Mouse (Mus musculus) embryonic facial prominence, embryonic 10.5 days (tissue): ENCODE results near the gene Inf2. TPM values are rescaled to one million over a fixed set of nuclear protein-coding genes. Genes with fewer than 3 reads are reported as not detected.

Source experiments
- DNase-seq: peaks from one replicate; pipeline ENCODE4 v3.0.0-alpha.2; 2017; ENCODE audit warnings: low spot score
- H3K27ac ChIP-seq: fragments of 300-500 bp; sonication (generic); replicated peaks from 2 replicates; pipeline ENCODE4 v1.5.1; 2016; ENCODE audit warnings: mild to moderate bottlenecking
- H3K27me3 ChIP-seq: fragments of 300-500 bp; sonication (generic); replicated peaks from 2 replicates; pipeline ENCODE4 v1.6.1; 2016; ENCODE audit warnings: low read depth, mild to moderate bottlenecking; ENCODE audit not compliant: poor library complexity, severe bottlenecking
- H3K36me3 ChIP-seq: fragments of 300-500 bp; sonication (generic); replicated peaks from 2 replicates; pipeline ENCODE4 v1.6.1; 2016; ENCODE audit warnings: mild to moderate bottlenecking, moderate library complexity
- H3K4me1 ChIP-seq: fragments of 300-500 bp; sonication (generic); 2 replicates; pipeline ENCODE4 v1.6.1; 2016
- H3K4me3 ChIP-seq: fragments of 300-500 bp; sonication (generic); 2 replicates; pipeline ENCODE4 v1.5.1; 2016; ENCODE audit warnings: mild to moderate bottlenecking, moderate library complexity
- H3K9me3 ChIP-seq: fragments of 300-500 bp; sonication (generic); 2 replicates; pipeline ENCODE4 v1.6.1; 2016; ENCODE audit warnings: mild to moderate bottlenecking
- WGBS: fragments of 180-500 bp; shearing (Covaris S2); methylation state at CpG from one replicate; pipeline ENCODE4 v1.1.7; 2016; 5-methylcytosine and 5-hydroxymethylcytosine counted together
- polyA plus RNA-seq: library from polyadenylated mRNA; unstranded; fragments of >200 nt; fragmentation: Nextera tagmentation; extraction: Ambion mirVana; gene quantifications from 2 replicates; pipeline ENCODE4 v1.2.1, GENCODE M21; 2016

The Inf2 gene
- polyA plus RNA-seq, 1 experiment from 2014 or later, result 1.5 TPM

- H3K4me1 ChIP-seq, result peaks cover 4% of the 10 kb centered on the region; the same call in 1 of the 2 replicates
- H3K9me3 ChIP-seq, result no peaks in the 10 kb centered on the region
- no peak overlapping the region for H3K4me3 ChIP-seq
- no peaks in the 10 kb centered on the region for H3K36me3 ChIP-seq
- H3K27me3 ChIP-seq, result no peaks in the 10 kb centered on the region
- DNase-seq, result no peak
- 90% methylated on average over 10 of the region's 10 CpGs for WGBS
- H3K27ac ChIP-seq, result no peak overlapping the region
These were observed 50.9 kb downstream of the Inf2 start for GRCm38 (mm10) chr12:112639526-112639925.

GRCm38 (mm10) chr12:112643126-112643525, 54.5 kb downstream of the Inf2 start:
- Histone ChIP-seq H3K9me3 (no peaks in the 10 kb centered on the region), H3K36me3 (peaks cover 15% of the 10 kb centered on the region), H3K27me3 (no peaks in the 10 kb centered on the region), H3K4me3 (no peak overlapping the region), H3K4me1 (peaks cover 21% of the 10 kb centered on the region), H3K27ac (no peak overlapping the region)
- WGBS, result 91% methylated on average over 6 of the region's 6 CpGs
- no peak for DNase-seq

GRCm38 (mm10) chr12:112644180-112644854, 55.7 kb downstream of the Inf2 start, which contains the start of gene Siva1:
TSS of gene Siva1 (plus strand) at chr12:112644679.
- Histone ChIP-seq H3K9me3 (no peaks in the 10 kb centered on the region), H3K36me3 (peaks cover 27% of the 10 kb centered on the region), H3K27me3 (no peaks in the 10 kb centered on the region), H3K4me1 (peaks cover 21% of the 10 kb centered on the region), H3K27ac (peak within 1 kb of the TSS; percentile 91), H3K4me3 (peak within 1 kb of the TSS; percentile 90)
- 3% methylated on average over 46 of the region's 46 CpGs for WGBS
- DNase-seq, result peak; percentile 100

- no peaks in the 10 kb centered on the region for H3K27me3 ChIP-seq
- under 1% methylated on average over 75 of the region's 75 CpGs for WGBS
- H3K9me3 ChIP-seq, result no peaks in the 10 kb centered on the region
- no peak for DNase-seq
- peaks cover 33% of the 10 kb centered on the region for H3K36me3 ChIP-seq
- H3K4me3 ChIP-seq, result peak overlapping the region; percentile 90
- H3K4me1 ChIP-seq, result peaks cover 21% of the 10 kb centered on the region
- H3K27ac ChIP-seq, result peak overlapping the region; percentile 91
These were observed 56.4 kb downstream of the Inf2 start for GRCm38 (mm10) chr12:112644855-112645506.

GRCm38 (mm10) chr12:112646139-112646538, 57.6 kb downstream of the Inf2 start:
- WGBS, result 60% methylated on average over 6 of the region's 6 CpGs
- Histone ChIP-seq H3K27me3 (no peaks in the 10 kb centered on the region), H3K9me3 (no peaks in the 10 kb centered on the region), H3K4me3 (peak overlapping the region; percentile 90), H3K36me3 (peaks cover 45% of the 10 kb centered on the region), H3K4me1 (peaks cover 21% of the 10 kb centered on the region), H3K27ac (peak overlapping the region; percentile 24; the same call in 1 of the 2 replicates)
- DNase-seq, result no peak

GRCm38 (mm10) chr12:112648081-112648480, 59.5 kb downstream of the Inf2 start:
- peaks cover 64% of the 10 kb centered on the region for H3K36me3 ChIP-seq

GRCm38 (mm10) chr12:112651778-112652439, 63.3 kb downstream of the Inf2 start:
- no peaks in the 10 kb centered on the region for H3K27me3 ChIP-seq
- no peaks in the 10 kb centered on the region for H3K9me3 ChIP-seq
- H3K36me3 ChIP-seq, result peaks cover 100% of the 10 kb centered on the region
- 0 out of 2 replicates have a peak, but pooled peaks cover 6% of the 10 kb centered on the region for H3K4me1 ChIP-seq
- DNase-seq, result no peak
- H3K27ac ChIP-seq, result no peak overlapping the region
- H3K4me3 ChIP-seq, result no peak overlapping the region
- 82% methylated on average over 5 of the region's 5 CpGs for WGBS

More at GRCm38 (mm10) chr12:112648081-112648480, 59.5 kb downstream of the Inf2 start:
- WGBS, result 94% methylated on average over 5 of the region's 5 CpGs
- DNase-seq, result no peak
- Histone ChIP-seq H3K27me3 (no peaks in the 10 kb centered on the region), H3K4me1 (peaks cover 21% of the 10 kb centered on the region), H3K9me3 (no peaks in the 10 kb centered on the region), H3K4me3 (no peak overlapping the region), H3K27ac (no peak overlapping the region)

GRCm38 (mm10) chr12:112653157-112653824, 64.7 kb downstream of the Inf2 start:
- WGBS, result 62% methylated on average over 7 of the region's 7 CpGs
- Histone ChIP-seq H3K9me3 (no peaks in the 10 kb centered on the region), H3K4me1 (0 out of 2 replicates have a peak, but pooled peaks cover 6% of the 10 kb centered on the region), H3K36me3 (peaks cover 100% of the 10 kb centered on the region), H3K27ac (no peak overlapping the region), H3K27me3 (no peaks in the 10 kb centered on the region), H3K4me3 (no peak overlapping the region)
- DNase-seq, result peak; percentile 80

GRCm38 (mm10) chr12:112654076-112654475, 65.5 kb downstream of the Inf2 start:
- Histone ChIP-seq H3K36me3 (peaks cover 100% of the 10 kb centered on the region), H3K9me3 (no peaks in the 10 kb centered on the region), H3K4me1 (0 out of 2 replicates have a peak, but pooled peaks cover 6% of the 10 kb centered on the region), H3K27me3 (no peaks in the 10 kb centered on the region), H3K4me3 (no peak overlapping the region), H3K27ac (no peak overlapping the region)
- 92% methylated on average over 5 of the region's 5 CpGs for WGBS
- DNase-seq, result no peak

GRCm38 (mm10) chr12:112658619-112659018, 70.0 kb downstream of the Inf2 start:
- Histone ChIP-seq H3K4me1 (peaks cover 37% of the 10 kb centered on the region), H3K9me3 (no peaks in the 10 kb centered on the region), H3K27me3 (no peaks in the 10 kb centered on the region), H3K4me3 (no peak overlapping the region), H3K36me3 (peaks cover 100% of the 10 kb centered on the region), H3K27ac (no peak overlapping the region)
- DNase-seq, result no peak
- WGBS, result 95% methylated on average over 7 of the region's 7 CpGs

- Histone ChIP-seq H3K27me3 (no peaks in the 10 kb centered on the region), H3K4me3 (no peak overlapping the region), H3K9me3 (no peaks in the 10 kb centered on the region), H3K4me1 (peaks cover 41% of the 10 kb centered on the region), H3K27ac (no peak overlapping the region), H3K36me3 (peaks cover 100% of the 10 kb centered on the region)
- 86% methylated on average over 6 of the region's 6 CpGs for WGBS
- no peak for DNase-seq
These were observed 70.5 kb downstream of the Inf2 start for GRCm38 (mm10) chr12:112659109-112659508.
